Mouse (Mus musculus): ENCODE measurements at regions not wholly inside any gene's neighbourhood (a gene's known extent, or its start where the extent isn't known, plus 50 kb on each side); places are given as distances from the start of the nearest gene placed in this dataset.

GRCm38 (mm10) chrX:51278270-51278669 is 71.9 kb upstream of the Mbnl3 start:
- TF ChIP-seq EP300 (optimal IDR thresholded peaks at IDR 0.05) (no peak), CTCF (IDR thresholded peaks at IDR 0.05; ENCODE audit: low read depth) (no peak)
